Mouse (Mus musculus): ENCODE measurements around the gene Nudt2. TPM values are rescaled to one million over a fixed set of nuclear protein-coding genes. Genes with fewer than 3 reads are reported as not detected.

The Nudt2 gene
- polyA plus RNA-seq, 2 experiments from 2014 or later = 16.7 to 21.5 TPM

GRCm38 (mm10) chr4:41522136-41522535, 57.2 kb downstream of the Nudt2 start:
- ATAC-seq = no peak

GRCm38 (mm10) chr4:41522788-41523187, 57.8 kb downstream of the Nudt2 start:
- ATAC-seq = no peak

- ATAC-seq = no peak
Measured at GRCm38 (mm10) chr4:41523839-41524238, 58.9 kb downstream of the Nudt2 start.

GRCm38 (mm10) chr4:41524829-41525228, 59.9 kb downstream of the Nudt2 start:
- ATAC-seq = no peak

- no peak for ATAC-seq
Measured at GRCm38 (mm10) chr4:41526553-41526952, 61.6 kb downstream of the Nudt2 start.

GRCm38 (mm10) chr4:41527076-41527475, 62.1 kb downstream of the Nudt2 start:
- ATAC-seq = no peak

- ATAC-seq = no peak
Measured at GRCm38 (mm10) chr4:41527996-41528395, 63.0 kb downstream of the Nudt2 start.

Other genes with a start within 250 kb of the Nudt2 start
- 10 to 100 TPM; 16.0 to 19.6 TPM for gene Ubap2, start 190.0 kb upstream of the Nudt2 start, polyA plus RNA-seq (2017; shearing (Covaris generic))
- 10 to 100 TPM; 27.5 to 30.8 TPM for gene Dcaf12, start 150.3 kb upstream of the Nudt2 start, polyA plus RNA-seq (2017; shearing (Covaris generic))
- 10 to 100 TPM; 36.3 to 40.4 TPM for gene Ubap1, start 116.2 kb upstream of the Nudt2 start, polyA plus RNA-seq (2017; shearing (Covaris generic))
- gene Kif24, start 264 bp upstream of the Nudt2 start, polyA plus RNA-seq (2017; shearing (Covaris generic)) = 1 to 10 TPM; 1.6 to 1.7 TPM
- gene AI464131, start 37.9 kb downstream of the Nudt2 start, polyA plus RNA-seq (2017; shearing (Covaris generic)) = not detected
- not detected for gene 1110017D15Rik, start 52.2 kb downstream of the Nudt2 start, polyA plus RNA-seq (2017; shearing (Covaris generic))
- under 1 TPM; 0.52 to 0.56 TPM for gene Fam219a, start 104.4 kb downstream of the Nudt2 start, polyA plus RNA-seq (2017; shearing (Covaris generic))
- not detected for gene Dnaic1, start 104.6 kb downstream of the Nudt2 start, polyA plus RNA-seq (2017; shearing (Covaris generic))
- not detected for gene Enho, start 175.2 kb downstream of the Nudt2 start, polyA plus RNA-seq (2017; shearing (Covaris generic))
- not detected for gene Cntfr, start 231.9 kb downstream of the Nudt2 start, polyA plus RNA-seq (2017; shearing (Covaris generic))
- 10 to 100 TPM in 1 of 2 experiments, 1 to 10 TPM in 1; 10.0 to 14.0 TPM for gene Il11ra1, start 234.8 kb downstream of the Nudt2 start, polyA plus RNA-seq (2017; shearing (Covaris generic))
- 10 to 100 TPM; 57.2 to 58.2 TPM for gene Rpp25l, start 248.4 kb downstream of the Nudt2 start, polyA plus RNA-seq (2017; shearing (Covaris generic))